Mouse (Mus musculus) hindbrain, embryonic 12.5 days (tissue): Measurements from ENCODE around the gene Myog. TPM values are rescaled to one million over a fixed set of nuclear protein-coding genes. Genes with fewer than 3 reads are reported as not detected.

ENCODE experiments used
- ATAC-seq: fragments of 200-750 bp; cut with Nextera tagmentation; 2 replicates; pipeline ENCODE4 v1.8.0; 2017; ENCODE audit warnings: moderate TSS enrichment; ENCODE audit not compliant: low FRiP score
- H3K27ac ChIP-seq: fragments of 300-500 bp; sonication (generic); 2 replicates; pipeline ENCODE4 v1.5.1; 2016; ENCODE audit warnings: mild to moderate bottlenecking
- H3K27me3 ChIP-seq: fragments of 300-500 bp; sonication (generic); 2 replicates; pipeline ENCODE4 v1.6.1; 2016; ENCODE audit warnings: mild to moderate bottlenecking
- H3K36me3 ChIP-seq: fragments of 300-500 bp; sonication (generic); 2 replicates; pipeline ENCODE4 v1.6.1; 2016; ENCODE audit warnings: mild to moderate bottlenecking
- H3K4me1 ChIP-seq: fragments of 300-500 bp; sonication (generic); 2 replicates; pipeline ENCODE4 v1.6.1; 2016
- H3K4me2 ChIP-seq: fragments of 300-500 bp; sonication (generic); replicated peaks from 2 replicates; pipeline ENCODE4 v1.6.1; 2016; ENCODE audit warnings: mild to moderate bottlenecking
- H3K4me3 ChIP-seq: fragments of 300-500 bp; sonication (generic); 2 replicates; pipeline ENCODE4 v1.5.1; 2016; ENCODE audit warnings: mild to moderate bottlenecking
- H3K9ac ChIP-seq: fragments of 300-500 bp; sonication (generic); 2 replicates; pipeline ENCODE4 v1.6.1; 2016; ENCODE audit warnings: mild to moderate bottlenecking, moderate library complexity
- H3K9me3 ChIP-seq: fragments of 300-500 bp; sonication (generic); replicated peaks from 2 replicates; pipeline ENCODE4 v1.6.1; 2016; ENCODE audit warnings: mild to moderate bottlenecking
- WGBS: fragments of 180-500 bp; shearing (Covaris S2); methylation state at CpG from one replicate; pipeline ENCODE4 v1.1.7; 2016; 5-methylcytosine and 5-hydroxymethylcytosine counted together
- polyA plus RNA-seq: library from polyadenylated mRNA; unstranded; fragments of >200 nt; fragmentation: Nextera tagmentation; extraction: Ambion mirVana; gene quantifications from 2 replicates; pipeline ENCODE4 v1.2.1, GENCODE M21; 2016

The Myog gene
- polyA plus RNA-seq, 1 experiment from 2014 or later: 7.8 TPM

GRCm38 (mm10) chr1:134290909-134291308 is 1.1 kb downstream of the Myog start:
- WGBS: 68% methylated on average over 5 of the region's 5 CpGs
- no peaks in the 10 kb centered on the region for H3K27me3 ChIP-seq
- ATAC-seq: no peak

GRCm38 (mm10) chr1:134291555-134291954 is 1.8 kb downstream of the Myog start:
- no peak overlapping the region for H3K4me3 ChIP-seq
- no peak overlapping the region for H3K4me2 ChIP-seq
- peaks cover 21% of the 10 kb centered on the region for H3K4me1 ChIP-seq
- H3K27ac ChIP-seq: no peak overlapping the region
- H3K27me3 ChIP-seq: no peaks in the 10 kb centered on the region
- no peak overlapping the region for H3K9ac ChIP-seq
- WGBS: 72% methylated on average over 8 of the region's 8 CpGs
- no peaks in the 10 kb centered on the region for H3K9me3 ChIP-seq
- no peaks in the 10 kb centered on the region for H3K36me3 ChIP-seq
- no peak for ATAC-seq

More at GRCm38 (mm10) chr1:134290909-134291308, 1.1 kb downstream of the Myog start:
- Histone ChIP-seq H3K36me3 (no peaks in the 10 kb centered on the region), H3K4me1 (peaks cover 21% of the 10 kb centered on the region), H3K9ac (no peak overlapping the region), H3K4me3 (no peak overlapping the region), H3K9me3 (no peaks in the 10 kb centered on the region), H3K27ac (no peak overlapping the region), H3K4me2 (no peak overlapping the region)

DNA sequence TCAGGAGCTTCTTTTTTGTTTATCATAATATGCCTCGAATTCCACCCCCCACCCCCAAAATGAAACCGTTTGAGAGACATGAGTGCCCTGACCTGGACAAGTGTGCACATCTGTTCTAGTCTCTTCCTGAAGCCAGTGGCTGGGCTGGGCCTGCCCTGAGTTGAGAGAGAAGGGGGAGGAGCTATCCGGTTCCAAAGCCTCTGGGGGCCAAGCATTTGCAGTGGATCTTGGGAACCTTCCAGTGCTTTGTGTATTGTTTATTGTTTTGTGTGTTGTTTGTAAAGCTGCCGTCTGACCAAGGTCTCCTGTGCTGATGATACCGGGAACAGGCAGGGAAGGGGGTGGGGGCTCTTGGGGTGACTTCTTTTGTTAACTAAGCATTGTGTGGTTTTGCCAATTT is 2.3 kb downstream of the Myog start:
- Histone ChIP-seq H3K4me1 (peaks cover 21% of the 10 kb centered on the region), H3K9me3 (no peaks in the 10 kb centered on the region), H3K9ac (no peak overlapping the region), H3K4me2 (no peak overlapping the region), H3K27me3 (peaks cover 2% of the 10 kb centered on the region; the same call in 1 of the 2 replicates), H3K4me3 (no peak overlapping the region), H3K27ac (no peak overlapping the region), H3K36me3 (no peaks in the 10 kb centered on the region)
- 20% methylated on average over 5 of the region's 5 CpGs for WGBS
- ATAC-seq: no peak

DNA sequence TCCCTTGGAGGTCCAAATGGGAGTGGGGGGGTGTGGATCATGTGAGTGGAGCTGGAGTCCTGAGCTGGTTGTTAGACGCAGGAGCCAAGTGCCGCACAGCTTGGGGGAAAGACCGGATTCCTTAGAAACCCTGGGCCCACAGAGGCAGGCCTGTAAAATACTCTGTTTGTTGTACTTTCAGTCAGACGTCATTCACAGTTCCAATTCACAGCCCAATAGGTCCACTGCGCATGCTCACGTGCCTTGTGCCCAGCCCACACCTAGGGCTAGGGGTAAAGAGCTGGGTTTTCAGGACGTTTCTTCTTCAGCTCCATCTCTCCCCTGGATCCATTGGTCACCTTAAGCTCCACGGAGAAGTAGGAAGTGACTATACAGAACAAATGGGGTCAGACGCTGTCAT is 2.8 kb downstream of the Myog start:
- Histone ChIP-seq H3K9ac (no peak overlapping the region), H3K27me3 (peaks cover 7% of the 10 kb centered on the region), H3K9me3 (no peaks in the 10 kb centered on the region), H3K4me3 (no peak overlapping the region), H3K4me1 (peaks cover 21% of the 10 kb centered on the region), H3K4me2 (no peak overlapping the region), H3K36me3 (no peaks in the 10 kb centered on the region), H3K27ac (no peak overlapping the region)
- 51% methylated on average over 9 of the region's 9 CpGs for WGBS
- ATAC-seq: no peak

DNA sequence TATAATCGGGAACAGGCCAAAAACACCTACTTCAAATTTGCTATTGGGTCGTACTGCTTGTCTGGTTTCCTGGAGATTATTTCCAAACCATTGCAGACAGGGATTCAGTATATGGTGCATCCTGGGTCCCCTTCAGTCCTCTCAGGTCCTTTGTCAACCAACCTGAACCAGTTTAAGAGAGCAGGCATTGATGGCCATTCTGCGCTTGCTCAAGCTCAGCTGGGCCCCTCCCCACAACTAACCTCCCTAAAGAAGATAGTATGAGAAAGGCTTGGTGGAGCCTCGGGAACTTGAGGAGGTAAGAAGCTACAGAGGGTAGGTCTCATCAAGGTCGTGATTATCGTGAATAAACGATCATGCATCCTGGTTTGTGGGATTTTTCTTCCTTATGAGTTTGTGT is 3.5 kb downstream of the Myog start:
- Histone ChIP-seq H3K27ac (no peak overlapping the region), H3K36me3 (no peaks in the 10 kb centered on the region), H3K27me3 (peaks cover 14% of the 10 kb centered on the region), H3K4me1 (peaks cover 21% of the 10 kb centered on the region), H3K9ac (no peak overlapping the region), H3K4me2 (no peak overlapping the region), H3K9me3 (no peaks in the 10 kb centered on the region), H3K4me3 (no peak overlapping the region)
- 91% methylated on average over 7 of the region's 7 CpGs for WGBS
- ATAC-seq: no peak

DNA sequence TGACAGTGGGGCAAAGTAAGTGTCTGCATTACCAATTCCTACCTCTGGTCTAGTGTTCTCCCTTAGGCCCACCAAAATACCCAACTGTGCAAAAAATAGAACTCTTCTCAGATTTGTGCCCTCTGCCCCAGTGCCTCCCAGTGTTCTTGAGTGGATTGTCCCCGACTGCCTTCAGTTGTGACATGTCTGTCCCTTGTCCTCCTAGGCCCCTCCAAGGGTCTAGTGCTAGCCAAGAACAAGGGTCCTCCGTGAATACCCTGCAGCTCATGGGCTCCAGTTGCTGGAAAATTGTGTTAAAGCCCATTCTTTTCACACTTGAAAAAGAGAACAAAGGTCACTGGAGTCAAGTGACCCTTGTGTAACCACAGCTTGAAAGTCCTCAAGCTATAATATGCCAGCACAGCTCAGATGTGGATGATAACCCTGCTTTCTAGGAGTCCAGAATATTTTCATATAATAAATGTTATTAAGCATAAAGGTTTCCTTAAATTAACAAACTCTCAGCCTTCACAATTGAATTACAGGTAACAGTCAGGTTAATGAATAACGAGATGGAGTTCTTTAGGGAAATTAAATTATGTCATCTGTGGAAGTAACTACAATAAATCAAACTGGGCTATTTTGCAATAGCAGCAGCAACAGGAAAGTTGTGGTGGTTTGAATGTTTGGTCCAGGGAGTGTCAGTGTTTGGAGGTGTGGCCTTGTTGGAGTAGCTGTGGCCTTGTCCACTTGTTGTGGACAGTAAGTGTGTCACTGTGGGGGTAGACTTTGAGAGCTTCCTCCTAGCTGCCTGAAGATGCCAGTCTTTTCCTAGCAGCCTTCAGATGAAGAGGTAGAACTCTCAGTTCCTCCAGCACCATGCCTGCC is 4.2 kb downstream of the Myog start:
- Histone ChIP-seq H3K4me2 (no peak overlapping the region), H3K36me3 (no peaks in the 10 kb centered on the region), H3K4me1 (peaks cover 27% of the 10 kb centered on the region), H3K9me3 (no peaks in the 10 kb centered on the region), H3K4me3 (no peak overlapping the region), H3K9ac (no peak overlapping the region), H3K27me3 (peaks cover 21% of the 10 kb centered on the region), H3K27ac (no peak overlapping the region)
- WGBS: 53% methylated on average over 3 of the region's 3 CpGs
- ATAC-seq: no peak

DNA sequence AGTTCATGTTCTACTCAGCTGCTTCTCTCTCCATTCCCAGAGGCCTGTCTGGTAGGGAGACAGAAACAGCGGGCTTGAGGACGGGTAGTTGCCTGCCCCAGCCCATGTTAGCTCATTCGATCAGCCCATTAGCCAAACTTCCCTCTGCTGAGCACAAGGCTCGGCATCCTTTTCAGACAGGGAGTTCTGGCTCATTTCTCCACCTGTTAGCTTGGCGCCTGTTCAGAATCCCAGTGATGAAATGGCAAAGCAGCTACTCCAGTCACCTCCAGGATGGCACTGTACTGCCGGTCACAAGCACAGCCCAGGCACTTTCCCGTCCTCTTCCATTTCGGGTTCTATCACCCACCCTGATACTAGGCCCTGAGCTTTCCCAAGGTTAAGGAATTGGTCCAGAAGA is 7.5 kb downstream of the Myog start:
- no peak overlapping the region for H3K9ac ChIP-seq
- 88% methylated on average over 8 of the region's 8 CpGs for WGBS
- no peaks in the 10 kb centered on the region for H3K9me3 ChIP-seq
- H3K36me3 ChIP-seq: no peaks in the 10 kb centered on the region
- no peak overlapping the region for H3K4me2 ChIP-seq
- peaks cover 46% of the 10 kb centered on the region for H3K27me3 ChIP-seq
- no peak overlapping the region for H3K4me3 ChIP-seq
- H3K4me1 ChIP-seq: peaks cover 11% of the 10 kb centered on the region
- no peak for ATAC-seq
- H3K27ac ChIP-seq: no peak overlapping the region

DNA sequence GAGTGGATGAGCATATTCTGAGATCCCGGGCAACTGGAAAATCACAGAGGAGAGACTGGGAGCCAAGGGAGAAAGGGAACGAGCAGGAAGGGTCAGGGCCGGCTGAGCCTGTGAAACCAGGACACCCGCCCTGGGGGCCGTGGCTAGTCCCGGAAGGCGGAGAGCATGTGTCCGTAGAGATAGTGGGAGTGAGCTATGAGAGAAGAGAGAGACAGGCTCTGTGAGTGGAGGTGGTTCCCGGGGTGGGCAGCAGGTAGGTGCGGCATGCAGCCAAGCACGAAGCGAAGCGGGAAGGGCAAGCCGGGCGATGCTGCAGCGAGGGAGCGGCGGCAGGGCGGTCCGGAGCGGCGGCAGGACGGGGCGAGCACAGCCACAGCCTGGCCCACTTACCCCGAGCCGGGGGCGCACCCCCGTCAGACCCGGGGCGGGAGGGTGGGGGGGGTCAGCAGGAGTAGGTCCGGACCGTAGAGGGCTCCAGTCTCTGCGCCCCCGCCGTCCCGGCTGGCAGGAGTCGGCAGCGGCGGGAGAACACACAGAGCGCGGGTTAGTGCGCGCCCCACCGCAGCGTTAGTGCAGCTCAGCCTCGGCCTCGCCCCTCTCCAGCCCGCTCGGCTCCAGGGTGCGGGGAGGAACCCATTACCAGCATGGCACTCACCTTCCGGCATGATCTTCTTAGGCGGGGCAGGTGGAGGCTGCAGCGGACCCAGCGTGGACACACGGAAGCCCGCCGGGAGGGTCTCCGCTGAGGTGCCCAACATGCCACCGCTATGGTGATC is 9.0 kb downstream of the Myog start:
- Histone ChIP-seq H3K4me1 (peaks cover 26% of the 10 kb centered on the region), H3K27me3 (peaks cover 46% of the 10 kb centered on the region), H3K4me2 (peak overlapping the region; percentile 99), H3K27ac (no peak overlapping the region), H3K9ac (peak overlapping the region; percentile 77), H3K9me3 (0 out of 2 replicates have a peak, but pooled peaks cover under 1% of the 10 kb centered on the region), H3K4me3 (peak overlapping the region; percentile 55), H3K36me3 (0 out of 2 replicates have a peak, but pooled peaks cover under 1% of the 10 kb centered on the region)
- ATAC-seq: peak; percentile 68
- 2% methylated on average over 45 of the region's 59 CpGs for WGBS

- Histone ChIP-seq H3K9ac (no peak overlapping the region), H3K4me2 (no peak overlapping the region), H3K9me3 (0 out of 2 replicates have a peak, but pooled peaks cover 7% of the 10 kb centered on the region), H3K36me3 (peaks cover 6% of the 10 kb centered on the region; the same call in 1 of the 2 replicates), H3K4me1 (peaks cover 29% of the 10 kb centered on the region), H3K27ac (peak overlapping the region; percentile 70), H3K4me3 (no peak overlapping the region), H3K27me3 (peaks cover 37% of the 10 kb centered on the region)
- 28% methylated on average over 8 of the region's 8 CpGs for WGBS
- ATAC-seq: no peak
Measured at GRCm38 (mm10) chr1:134302568-134303238, 12.9 kb downstream of the Myog start.

DNA sequence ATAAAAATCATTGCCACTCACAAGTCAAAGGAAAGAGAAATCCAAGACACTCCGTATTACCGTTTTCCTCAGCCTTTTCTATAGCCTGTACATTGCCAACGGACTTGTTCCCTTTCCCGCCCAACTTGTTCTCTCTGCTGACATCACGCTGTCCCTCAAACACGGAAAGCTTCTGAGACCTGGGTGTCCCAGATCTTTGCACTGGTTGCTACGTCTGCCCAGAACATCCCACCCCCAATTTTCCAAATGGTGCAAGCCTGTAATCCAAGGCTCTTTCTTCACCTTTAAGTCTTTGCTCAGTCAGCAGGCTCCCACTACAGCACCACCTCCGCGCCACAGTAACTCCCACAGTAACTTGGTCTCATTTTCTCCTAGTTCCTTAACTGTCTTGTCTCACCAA is 15.2 kb downstream of the Myog start:
- ATAC-seq: no peak
- Histone ChIP-seq H3K9ac (no peak overlapping the region), H3K27me3 (peaks cover 15% of the 10 kb centered on the region), H3K4me3 (no peak overlapping the region), H3K4me1 (peaks cover 18% of the 10 kb centered on the region), H3K4me2 (no peak overlapping the region), H3K27ac (no peak overlapping the region), H3K9me3 (0 out of 2 replicates have a peak, but pooled peaks cover 7% of the 10 kb centered on the region), H3K36me3 (peaks cover 6% of the 10 kb centered on the region; the same call in 1 of the 2 replicates)
- 93% methylated on average over 9 of the region's 9 CpGs for WGBS

GRCm38 (mm10) chr1:134307409-134307808 is 17.6 kb downstream of the Myog start:
- Histone ChIP-seq H3K4me2 (no peak overlapping the region), H3K9ac (no peak overlapping the region), H3K27me3 (no peaks in the 10 kb centered on the region), H3K9me3 (0 out of 2 replicates have a peak, but pooled peaks cover 7% of the 10 kb centered on the region), H3K27ac (no peak overlapping the region), H3K4me3 (no peak overlapping the region), H3K4me1 (peaks cover 16% of the 10 kb centered on the region), H3K36me3 (peaks cover 8% of the 10 kb centered on the region; the same call in 1 of the 2 replicates)
- ATAC-seq: no peak
- WGBS: 41% methylated on average over 10 of the region's 10 CpGs

- H3K9me3 ChIP-seq: no peaks in the 10 kb centered on the region
- no peaks in the 10 kb centered on the region for H3K27me3 ChIP-seq
- no peak for ATAC-seq
- H3K9ac ChIP-seq: no peak overlapping the region
- no peak overlapping the region for H3K4me2 ChIP-seq
- H3K27ac ChIP-seq: no peak overlapping the region
- WGBS: 92% methylated on average over 2 of the region's 2 CpGs
- H3K4me3 ChIP-seq: no peak overlapping the region
- peaks cover 3% of the 10 kb centered on the region; the same call in 1 of the 2 replicates for H3K4me1 ChIP-seq
- H3K36me3 ChIP-seq: 0 out of 2 replicates have a peak, but pooled peaks cover 4% of the 10 kb centered on the region
Measured at GRCm38 (mm10) chr1:134310291-134310690, 20.5 kb downstream of the Myog start.
